Mouse (Mus musculus) MEL-GATA-1-ER (cell line): Measurements from ENCODE around the gene Dner.

Experiments used
- DNase-seq: peaks from one replicate; pipeline ENCODE4 v3.0.0-alpha.2; 2012; ENCODE audit warnings: low read depth; ENCODE audit errors: extremely low read depth

Gene Dner

GRCm38 (mm10) chr1:84695517-84696411 is at the start of gene Dner:
Gene Dner, minus strand, starts transcription at chr1:84696221.
- DNase-seq = no peak

- DNase-seq = no peak
Measured at GRCm38 (mm10) chr1:84742156-84742555, 46.1 kb upstream of the Dner start.

- no peak for DNase-seq
Measured at GRCm38 (mm10) chr1:84740080-84740479, 44.1 kb upstream of the Dner start.

GRCm38 (mm10) chr1:84737097-84737496 is 41.1 kb upstream of the Dner start:
- no peak for DNase-seq

GRCm38 (mm10) chr1:84733799-84734198 is 37.8 kb upstream of the Dner start:
- peak; percentile 6 for DNase-seq

- no peak for DNase-seq
Measured at GRCm38 (mm10) chr1:84731763-84732162, 35.7 kb upstream of the Dner start.

GRCm38 (mm10) chr1:84722841-84723240 is 26.8 kb upstream of the Dner start:
- DNase-seq = no peak

GRCm38 (mm10) chr1:84722371-84722770 is 26.4 kb upstream of the Dner start:
- DNase-seq = no peak

GRCm38 (mm10) chr1:84721942-84722341 is 25.9 kb upstream of the Dner start:
- DNase-seq = no peak

- DNase-seq = no peak
Measured at GRCm38 (mm10) chr1:84709810-84710785, 14.1 kb upstream of the Dner start.

GRCm38 (mm10) chr1:84709406-84709805 is 13.4 kb upstream of the Dner start:
- no peak for DNase-seq

- no peak for DNase-seq
Measured at GRCm38 (mm10) chr1:84700254-84700653, 4.2 kb upstream of the Dner start.

- peak; percentile 6 for DNase-seq
Measured at GRCm38 (mm10) chr1:84697136-84697535, 1.1 kb upstream of the Dner start.

- no peak for DNase-seq
Measured at GRCm38 (mm10) chr1:84694688-84695474, 1.1 kb downstream of the Dner start.

- DNase-seq = no peak
Measured at GRCm38 (mm10) chr1:84677910-84678309, 18.1 kb downstream of the Dner start.

- DNase-seq = no peak
Measured at GRCm38 (mm10) chr1:84668100-84668846, 27.7 kb downstream of the Dner start.

- DNase-seq = no peak
Measured at GRCm38 (mm10) chr1:84667660-84668059, 28.4 kb downstream of the Dner start.

GRCm38 (mm10) chr1:84664377-84665118 is 31.5 kb downstream of the Dner start:
- no peak for DNase-seq

- no peak for DNase-seq
Measured at GRCm38 (mm10) chr1:84646781-84647180, 49.2 kb downstream of the Dner start.

GRCm38 (mm10) chr1:84640463-84640862 is 55.6 kb downstream of the Dner start:
- no peak for DNase-seq
